Mouse (Mus musculus) G1E (cell line): ENCODE data around the gene Ttc28.

Experiments
- CTCF ChIP-seq: IDR thresholded peaks from 2 replicates; pipeline ENCODE4 v1.5.1; 2012; ENCODE audit warnings: low read depth, low read length, inconsistent platforms, mixed read lengths
- POLR2AphosphoS5 ChIP-seq: IDR thresholded peaks from 2 replicates; pipeline ENCODE4 v1.6.1; 2012; ENCODE audit warnings: low read depth, low read length, inconsistent platforms; ENCODE audit not compliant: insufficient replicate concordance

- TF ChIP-seq POLR2AphosphoS5 (no peak), CTCF (no peak)
Measured at GRCm38 (mm10) chr5:111074050-111074449, 194.4 kb downstream of the Ttc28 start.
